Mouse (Mus musculus) heart, adult 11 months (tissue): ENCODE measurements around the gene Syndig1.

Experiments
- DNase-seq: peaks from one replicate; pipeline ENCODE4 v3.0.0; 2022

Gene Syndig1

GRCm38 (mm10) chr2:149828911-149829310 lies at the start of gene Syndig1:
Gene Syndig1, plus strand, starts transcription at chr2:149829211.
- no peak for DNase-seq

DNA sequence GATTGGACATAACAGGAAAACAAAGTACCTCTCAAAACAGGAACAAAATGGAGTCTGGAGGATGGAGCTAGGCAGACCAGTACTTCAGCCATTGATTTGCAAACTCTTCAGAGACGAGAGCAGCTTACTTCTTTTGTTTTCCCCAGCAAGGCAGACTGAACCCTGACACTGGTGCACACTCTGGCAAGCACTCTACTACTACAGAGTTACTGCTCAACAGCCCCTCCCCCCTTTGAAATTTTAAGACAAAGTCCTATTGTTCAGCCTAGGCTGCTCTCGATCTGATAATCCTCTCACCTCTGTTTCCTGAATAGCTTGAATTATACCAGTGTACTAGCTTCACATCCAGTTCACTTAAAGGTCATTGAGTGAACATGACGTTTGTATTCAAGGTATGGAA lies 30.4 kb upstream of the Syndig1 start:
- DNase-seq = no peak

DNA sequence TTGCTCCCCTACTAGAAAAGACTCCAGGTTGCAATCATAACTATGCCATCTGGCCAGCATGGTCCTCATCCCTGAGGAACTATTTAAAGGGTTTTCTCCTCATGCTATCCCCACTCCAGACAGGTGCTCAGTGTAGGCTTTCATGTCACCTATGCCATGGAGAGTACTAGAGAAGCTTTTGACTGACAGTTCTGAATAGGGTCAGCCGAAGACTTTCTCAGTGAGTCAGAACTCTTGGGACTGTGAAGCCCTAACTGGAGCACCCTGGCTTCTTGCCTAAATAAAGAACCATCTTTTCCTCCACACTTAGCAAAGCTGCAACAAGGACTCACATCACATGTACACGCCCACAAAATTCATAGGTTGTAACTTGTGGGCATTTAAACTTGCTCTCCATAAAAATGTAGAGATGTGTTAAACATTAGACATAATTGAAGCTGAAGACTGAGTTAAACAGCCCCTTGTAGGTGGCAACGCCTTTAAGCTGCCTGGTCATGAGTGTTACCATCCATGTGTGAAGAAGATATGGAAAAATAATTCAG lies 24.3 kb upstream of the Syndig1 start:
- no peak for DNase-seq

DNA sequence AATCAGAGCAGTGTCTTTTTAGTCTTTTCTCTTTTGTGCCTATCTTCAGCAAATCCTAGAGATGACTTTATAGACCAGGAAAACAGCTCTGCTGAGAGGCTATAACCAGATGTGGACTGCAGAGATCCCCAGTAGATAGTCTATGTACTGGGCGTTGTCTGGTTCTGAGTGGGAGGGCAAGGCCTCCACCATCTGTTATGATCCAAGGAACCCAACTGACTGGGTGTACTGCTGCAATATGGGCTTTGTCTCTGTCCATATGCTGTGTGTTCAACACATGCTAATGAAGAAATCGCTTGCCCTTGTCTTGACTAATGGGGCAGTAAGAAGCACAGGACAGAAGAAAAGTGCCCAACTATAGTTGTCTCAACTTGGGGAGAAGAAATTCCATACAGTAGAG lies 23.8 kb upstream of the Syndig1 start:
- no peak for DNase-seq

- DNase-seq = no peak
Observed at GRCm38 (mm10) chr2:149812899-149813298, 16.1 kb upstream of the Syndig1 start.

GRCm38 (mm10) chr2:149818395-149818794 lies 10.6 kb upstream of the Syndig1 start:
- DNase-seq = no peak

- DNase-seq = peak; percentile 86
Observed at GRCm38 (mm10) chr2:149819751-149820150, 9.3 kb upstream of the Syndig1 start.

- DNase-seq = no peak
Observed at GRCm38 (mm10) chr2:149820201-149820600, 8.8 kb upstream of the Syndig1 start.

GRCm38 (mm10) chr2:149829955-149830535 lies 1.0 kb downstream of the Syndig1 start:
- peak; percentile 88 for DNase-seq

DNA sequence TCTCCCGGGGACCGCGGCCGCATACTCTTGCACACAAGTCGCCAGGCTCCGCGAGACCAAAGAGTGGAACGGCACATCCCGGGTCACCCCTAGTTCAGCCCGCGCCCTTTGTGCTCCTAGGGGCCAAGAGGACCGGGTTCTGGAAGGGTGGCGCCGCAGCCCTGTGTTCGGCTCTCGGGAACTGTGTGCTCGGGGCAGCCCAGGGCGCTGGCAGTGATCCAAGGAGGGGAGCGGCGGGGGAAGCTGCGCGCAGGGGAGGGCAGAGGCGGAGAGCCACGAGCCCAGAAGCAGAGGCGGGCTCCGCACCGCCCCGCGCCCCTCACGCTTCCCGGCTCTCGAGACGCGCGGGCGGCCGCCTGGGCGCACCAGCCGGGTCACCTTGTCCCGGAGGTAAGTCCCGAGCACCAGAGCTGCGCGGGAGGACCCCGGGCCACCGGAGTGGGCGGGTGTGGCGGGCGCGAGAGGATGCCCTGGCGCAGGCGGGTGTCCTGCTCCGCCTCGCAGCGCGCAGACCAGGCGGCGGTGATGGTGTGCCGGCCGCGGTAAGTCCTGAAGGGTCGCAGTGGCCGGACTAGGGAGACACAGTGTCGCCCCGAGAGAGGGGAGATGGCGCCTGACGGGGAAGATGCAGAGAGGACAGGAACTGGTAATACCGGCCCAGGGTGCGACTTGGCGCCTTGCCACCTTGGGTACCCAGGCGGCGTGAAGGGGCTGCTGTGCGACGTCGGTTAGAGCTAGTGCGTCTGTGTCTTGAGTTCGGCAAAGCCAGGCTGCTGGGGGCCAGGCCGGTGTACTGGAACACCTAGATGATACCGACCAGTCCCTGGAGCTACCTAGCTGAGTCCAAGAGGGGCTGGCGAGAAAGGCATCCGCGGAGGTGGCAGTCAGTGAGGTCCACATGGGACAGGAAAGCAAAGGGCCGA lies 1.8 kb downstream of the Syndig1 start, which contains the start of gene C530025M09Rik:
TSS of gene C530025M09Rik (minus strand) at position 678 of the 923 bp plus-strand sequence.
- peak; percentile 86 for DNase-seq

DNA sequence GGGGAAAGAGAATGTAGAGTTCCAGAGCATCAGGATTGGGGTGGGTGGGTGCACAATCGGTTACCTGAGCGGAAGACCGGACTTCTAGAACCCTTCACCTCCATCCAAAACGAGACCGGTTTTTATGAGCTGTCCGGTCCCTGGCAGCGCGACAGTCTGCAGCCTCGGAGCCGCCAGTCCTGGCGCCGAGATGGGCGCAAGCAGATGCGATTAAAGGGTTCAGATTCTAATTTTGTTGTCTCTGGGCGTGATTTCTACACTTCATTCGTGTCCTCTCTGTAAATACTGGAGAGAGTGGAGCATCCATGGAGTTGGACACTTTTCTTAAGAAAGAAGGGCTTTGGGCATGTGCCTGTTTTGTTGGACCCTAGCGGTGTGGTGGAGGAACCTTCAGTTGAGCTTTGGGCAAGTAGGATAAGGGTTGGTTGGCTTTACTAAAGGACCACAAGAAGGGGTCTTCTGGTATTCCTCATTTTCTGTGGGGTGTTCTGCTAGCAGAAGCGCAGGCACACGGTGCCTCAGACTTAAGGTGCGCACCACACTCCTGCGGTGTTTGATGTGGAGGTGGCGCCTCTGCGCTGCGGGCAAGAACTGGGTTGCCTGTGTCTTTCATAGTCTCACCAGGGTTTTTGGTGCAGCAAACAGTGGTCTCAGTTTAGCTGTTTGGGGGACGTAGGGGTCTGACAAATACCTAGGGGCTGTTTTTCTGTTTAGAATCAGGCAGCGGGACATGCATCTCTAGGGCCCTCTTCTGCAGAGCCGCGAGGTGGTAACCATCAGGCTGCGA lies 2.6 kb downstream of the Syndig1 start:
- DNase-seq = peak; percentile 74

DNA sequence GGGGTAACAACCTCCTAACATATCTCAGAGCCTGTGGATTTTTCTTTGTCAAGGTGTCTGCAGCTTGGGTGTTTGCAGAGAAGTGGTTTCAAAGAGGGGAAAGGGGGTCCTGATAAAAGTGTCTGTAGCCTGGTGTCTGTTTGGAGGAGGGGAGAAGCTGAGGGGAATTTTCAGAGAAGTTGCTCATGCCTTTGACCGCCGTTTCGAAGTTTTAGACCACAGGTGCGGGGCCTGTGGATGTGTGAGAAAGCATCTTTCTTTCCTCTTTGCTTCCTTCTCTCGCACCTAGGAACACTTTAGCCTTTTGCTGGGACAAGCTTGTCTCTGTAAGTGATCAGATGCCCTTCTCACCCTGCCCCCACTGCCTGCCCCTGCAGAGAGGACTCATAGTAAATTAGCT lies 3.3 kb downstream of the Syndig1 start:
- peak; percentile 58 for DNase-seq

- DNase-seq = peak; percentile 4
Observed at GRCm38 (mm10) chr2:149835091-149835490, 6.1 kb downstream of the Syndig1 start.

GRCm38 (mm10) chr2:149836471-149837135 lies 7.6 kb downstream of the Syndig1 start:
- peak; percentile 22 for DNase-seq

DNA sequence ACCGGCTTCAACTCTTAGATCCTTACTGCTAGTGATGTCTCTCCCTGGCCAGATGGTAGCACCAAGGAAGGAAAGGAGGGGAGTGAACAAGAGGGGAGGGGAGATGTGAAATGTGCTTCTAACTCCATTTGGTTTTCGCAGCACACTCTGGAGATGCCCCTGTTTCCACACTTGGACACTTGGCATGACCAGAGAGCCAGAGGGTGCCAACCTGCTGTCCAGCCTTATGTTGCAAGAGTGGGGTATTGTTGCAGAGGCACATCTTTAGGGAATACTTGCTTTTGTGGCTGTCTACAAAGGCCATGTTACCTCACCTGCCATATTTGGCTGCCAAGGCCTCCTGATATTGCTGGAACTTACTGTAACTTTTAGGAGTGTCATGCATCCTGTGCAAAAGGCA lies 10.7 kb downstream of the Syndig1 start:
- peak; percentile 79 for DNase-seq

GRCm38 (mm10) chr2:149844575-149844974 lies 15.6 kb downstream of the Syndig1 start:
- DNase-seq = peak; percentile 58

- DNase-seq = peak; percentile 35
Observed at GRCm38 (mm10) chr2:149848778-149849177, 19.8 kb downstream of the Syndig1 start.

DNA sequence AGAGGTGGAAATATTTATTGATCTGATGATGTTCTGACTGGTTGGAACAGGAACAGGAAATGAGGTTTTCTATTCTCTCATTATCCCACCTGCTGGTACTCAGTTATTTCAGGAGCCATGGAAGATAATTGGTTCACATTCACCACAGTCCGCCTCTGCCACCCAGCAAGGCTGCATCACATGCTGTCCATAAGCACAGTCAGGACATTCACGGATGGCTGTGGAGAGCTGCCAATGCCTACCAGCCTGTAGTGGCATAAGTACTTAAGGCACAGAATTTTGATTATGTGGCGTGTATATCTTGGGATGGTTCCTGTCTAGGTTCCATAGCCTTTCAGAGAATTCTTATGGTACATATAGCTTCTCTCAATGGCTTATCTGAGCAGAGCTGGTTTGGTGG lies 32.0 kb downstream of the Syndig1 start:
- DNase-seq = peak; percentile 42

DNA sequence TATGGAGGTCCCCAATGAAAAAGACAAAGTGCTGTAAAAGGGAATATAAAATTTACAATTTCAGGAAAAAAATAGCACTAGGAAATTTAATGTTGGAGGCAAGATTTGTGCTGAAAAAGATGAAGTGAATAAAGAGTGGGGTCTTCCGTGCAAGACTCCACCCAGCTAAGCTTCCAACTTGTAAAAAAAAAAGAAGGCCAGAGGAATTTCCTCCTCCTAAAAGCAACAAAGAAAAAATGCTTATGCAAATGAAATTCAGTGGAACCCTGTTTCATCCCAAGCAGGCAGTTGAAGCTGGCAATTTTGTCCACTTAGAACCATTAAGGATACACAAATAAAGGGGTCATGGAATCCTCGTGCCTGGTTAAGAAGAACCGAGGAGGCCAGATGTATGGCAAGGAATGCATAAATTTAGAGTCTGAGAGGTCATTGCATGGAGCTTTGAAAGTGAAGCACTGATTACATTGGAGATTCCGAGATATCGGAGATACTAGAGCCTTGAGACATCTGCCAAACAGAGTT lies 37.0 kb downstream of the Syndig1 start:
- peak; percentile 27 for DNase-seq

- DNase-seq = peak; percentile 1
Observed at GRCm38 (mm10) chr2:149870496-149870895, 41.5 kb downstream of the Syndig1 start.

GRCm38 (mm10) chr2:149872496-149872895 lies 43.5 kb downstream of the Syndig1 start:
- DNase-seq = peak; percentile 11

- DNase-seq = peak; percentile 89
Observed at GRCm38 (mm10) chr2:149873346-149873745, 44.3 kb downstream of the Syndig1 start.
